Mouse (Mus musculus) urinary bladder, postnatal 10 days (tissue): ENCODE measurements at regions not wholly inside any gene's neighbourhood (a gene's known extent, or its start where the extent isn't known, plus 50 kb on each side); places are given as distances from the start of the nearest gene placed in this dataset.

ENCODE experiments used
- DNase-seq: peaks from one replicate; pipeline ENCODE4 v3.0.0; 2022; ENCODE audit warnings: low spot score

GRCm38 (mm10) chr14:62071140-62071539 lies 221.2 kb upstream of the Rnaseh2b start:
- DNase-seq, result no peak

- no peak for DNase-seq
These were observed 208.3 kb upstream of the Rnaseh2b start for GRCm38 (mm10) chr14:62084047-62084446.

GRCm38 (mm10) chr14:62088174-62088573 lies 204.2 kb upstream of the Rnaseh2b start:
- DNase-seq, result no peak

- no peak for DNase-seq
These were observed 174.9 kb upstream of the Rnaseh2b start for GRCm38 (mm10) chr14:62117532-62117931.

GRCm38 (mm10) chr14:62118542-62118953 lies 173.8 kb upstream of the Rnaseh2b start:
- DNase-seq, result no peak

GRCm38 (mm10) chr14:62128918-62129317 lies 163.5 kb upstream of the Rnaseh2b start:
- DNase-seq, result no peak

GRCm38 (mm10) chr14:62132353-62132816 lies 160.0 kb upstream of the Rnaseh2b start:
- DNase-seq, result no peak

GRCm38 (mm10) chr14:62137981-62138380 lies 154.4 kb upstream of the Rnaseh2b start:
- DNase-seq, result no peak

- DNase-seq, result no peak
These were observed 147.9 kb upstream of the Rnaseh2b start for GRCm38 (mm10) chr14:62144385-62145030.

GRCm38 (mm10) chr14:62157038-62157716 lies 135.2 kb upstream of the Rnaseh2b start:
- no peak for DNase-seq

- DNase-seq, result no peak
These were observed 132.7 kb upstream of the Rnaseh2b start for GRCm38 (mm10) chr14:62159690-62160089.

- DNase-seq, result no peak
These were observed 129.1 kb upstream of the Rnaseh2b start for GRCm38 (mm10) chr14:62163120-62163796.

GRCm38 (mm10) chr14:62164918-62165317 lies 127.5 kb upstream of the Rnaseh2b start:
- no peak for DNase-seq

GRCm38 (mm10) chr14:62166006-62166405 lies 126.4 kb upstream of the Rnaseh2b start:
- no peak for DNase-seq

- no peak for DNase-seq
These were observed 125.8 kb upstream of the Rnaseh2b start for GRCm38 (mm10) chr14:62166596-62166995.

GRCm38 (mm10) chr14:62167090-62167489 lies 125.3 kb upstream of the Rnaseh2b start:
- DNase-seq, result no peak

- DNase-seq, result no peak
These were observed 123.7 kb upstream of the Rnaseh2b start for GRCm38 (mm10) chr14:62168711-62169110.

- DNase-seq, result no peak
These were observed 122.0 kb upstream of the Rnaseh2b start for GRCm38 (mm10) chr14:62170385-62170784.

GRCm38 (mm10) chr14:62171256-62172047 lies 120.9 kb upstream of the Rnaseh2b start:
- DNase-seq, result no peak

GRCm38 (mm10) chr14:62173835-62174530 lies 118.4 kb upstream of the Rnaseh2b start:
- DNase-seq, result no peak

GRCm38 (mm10) chr14:62175384-62176048 lies 116.9 kb upstream of the Rnaseh2b start:
- DNase-seq, result no peak
